Mouse (Mus musculus): Measurements from ENCODE around the gene Vmn2r116.
"Not testable (repeated sequence)": the region's sequence is repeated elsewhere in the genome, so short reads cannot be mapped to it uniquely, and the experiment has no call there.

The Vmn2r116 gene

DNA sequence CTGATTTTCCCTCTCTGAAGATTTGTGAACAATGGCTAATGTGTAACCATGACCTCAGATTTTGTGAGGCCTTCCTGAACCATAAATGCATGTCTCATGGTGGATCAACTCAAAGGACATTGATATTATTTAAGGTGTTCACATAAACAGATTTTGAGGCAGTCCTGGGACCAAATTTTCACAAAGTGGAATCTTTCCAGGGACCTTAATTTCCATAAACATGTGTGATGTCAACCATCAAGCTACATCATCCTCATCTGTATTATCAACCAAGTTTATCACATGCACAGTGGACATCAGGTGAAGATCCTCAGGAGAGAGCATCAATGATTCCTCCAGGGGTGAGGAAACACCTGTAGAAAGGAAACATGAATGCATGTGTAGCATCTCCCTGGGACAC lies at the start of gene Vmn2r116:
Vmn2r116 (plus strand) TSS at position 301 of the 400 bp plus-strand sequence.
- not testable (repeated sequence) for DNase-seq

DNA sequence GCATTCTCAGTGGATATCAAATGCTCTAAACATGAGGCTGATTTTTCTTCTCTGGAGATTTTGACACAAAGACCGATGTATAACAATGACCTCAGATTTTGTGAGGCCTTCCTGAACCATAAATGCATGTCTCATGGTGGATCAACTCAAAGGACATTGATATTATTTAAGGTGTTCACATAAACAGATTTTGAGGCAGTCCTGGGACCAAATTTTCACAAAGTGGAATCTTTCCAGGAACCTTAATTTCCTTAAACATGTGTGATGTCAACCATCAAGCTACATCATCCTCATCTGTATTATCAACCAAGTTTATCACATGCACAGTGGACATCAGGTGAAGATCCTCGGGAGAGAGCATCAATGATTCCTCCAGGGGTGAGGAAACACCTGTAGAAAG lies 41.0 kb upstream of the Vmn2r116 start, which contains the start of gene Vmn2r115:
Vmn2r115 (plus strand) TSS at position 301 of the 400 bp plus-strand sequence.
- DNase-seq = not testable (repeated sequence)

DNA sequence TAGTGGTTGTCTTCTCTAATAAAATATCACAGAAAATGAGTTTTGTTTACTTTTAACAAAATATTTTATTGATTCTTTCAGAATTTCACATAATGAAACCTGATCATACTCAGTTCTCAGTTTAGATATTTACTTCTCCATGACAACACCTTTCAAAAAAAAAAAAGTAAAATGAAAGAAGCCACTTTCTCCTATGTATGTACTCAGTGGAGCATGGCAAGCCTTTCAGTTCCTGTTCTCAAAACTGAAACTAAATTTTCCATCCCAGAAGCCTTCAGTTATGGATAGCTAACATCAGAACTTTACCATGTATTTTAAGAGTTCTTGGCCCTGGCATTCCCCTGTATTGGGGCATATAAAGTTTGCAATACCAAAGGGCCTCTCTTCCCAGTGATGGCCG lies 32.8 kb upstream of the Vmn2r116 start:
- no peak for DNase-seq

DNA sequence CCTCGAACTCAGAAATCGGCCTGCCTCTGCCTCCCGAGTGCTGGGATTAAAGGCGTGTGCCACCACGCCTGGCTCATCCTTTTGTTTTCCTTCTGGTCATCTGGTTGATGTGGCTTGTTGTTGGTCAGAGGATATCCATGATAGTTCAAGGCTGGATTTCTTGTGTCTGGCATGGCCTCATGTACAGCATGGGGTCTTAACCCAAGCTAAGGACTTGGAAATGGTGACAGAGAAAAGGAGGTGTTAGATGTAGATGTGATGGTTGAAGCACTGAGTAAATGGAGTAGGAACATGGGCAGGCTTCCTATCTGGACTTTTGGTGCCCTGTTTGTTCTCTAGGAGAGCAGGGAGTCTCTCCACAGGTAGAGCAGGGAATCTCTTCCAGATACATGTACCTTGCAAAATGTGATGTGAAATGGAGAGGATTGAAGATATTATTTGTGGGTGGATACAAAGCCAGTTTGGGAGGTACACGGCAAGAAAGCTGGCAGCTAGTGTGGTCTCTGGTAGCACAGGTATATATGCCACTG lies 48.8 kb downstream of the Vmn2r116 start:
- no peak for DNase-seq
